Mouse (Mus musculus) forebrain, postnatal 0 days (tissue): Measurements from ENCODE around the gene Slc35a3. TPM values are rescaled to one million over a fixed set of nuclear protein-coding genes. Genes with fewer than 3 reads are reported as not detected.
"Not testable (repeated sequence)": the region's sequence is repeated elsewhere in the genome, so short reads cannot be mapped to it uniquely, and the experiment has no call there.

Experiments
- ATAC-seq: fragments of 200-750 bp; cut with Nextera tagmentation; 2 replicates; pipeline ENCODE4 v1.8.0; 2017; ENCODE audit warnings: mild to moderate bottlenecking, moderate library complexity
- DNase-seq: peaks from one replicate; pipeline ENCODE4 v3.0.0-alpha.2; 2015
- H3K27ac ChIP-seq: fragments of 300-500 bp; sonication (generic); 2 replicates; pipeline ENCODE4 v1.5.1; 2014; ENCODE audit warnings: low read depth, mild to moderate bottlenecking, antibody characterized with exemption, low read length, moderate library complexity, mixed read lengths
- H3K27me3 ChIP-seq: fragments of 300-500 bp; sonication (generic); 2 replicates; pipeline ENCODE4 v1.6.1; 2014; ENCODE audit warnings: mild to moderate bottlenecking, low read length, mixed read lengths; ENCODE audit not compliant: insufficient read depth
- H3K36me3 ChIP-seq: fragments of 300-500 bp; sonication (generic); 2 replicates; pipeline ENCODE4 v1.6.1; 2014; ENCODE audit warnings: mild to moderate bottlenecking, moderate library complexity; ENCODE audit not compliant: insufficient read depth
- H3K4me1 ChIP-seq: fragments of 300-500 bp; sonication (generic); 2 replicates; pipeline ENCODE4 v1.6.1; 2014; ENCODE audit warnings: antibody characterized with exemption; ENCODE audit not compliant: insufficient read depth
- H3K4me2 ChIP-seq: fragments of 300-500 bp; sonication (generic); 2 replicates; pipeline ENCODE4 v1.6.1; 2014; ENCODE audit warnings: low read depth, mild to moderate bottlenecking, moderate library complexity
- H3K4me3 ChIP-seq: fragments of 300-500 bp; sonication (generic); 2 replicates; pipeline ENCODE4 v1.5.1; 2014; ENCODE audit warnings: low read depth, low read length, mixed read lengths
- H3K9ac ChIP-seq: fragments of 300-500 bp; sonication (generic); 2 replicates; pipeline ENCODE4 v1.6.1; 2014; ENCODE audit warnings: mild to moderate bottlenecking
- H3K9me3 ChIP-seq: fragments of 300-500 bp; sonication (generic); 2 replicates; pipeline ENCODE4 v1.6.1; 2016; ENCODE audit warnings: low read length
- CTCF ChIP-seq: sonication (generic); IDR thresholded peaks from 2 replicates; pipeline ENCODE4 v1.5.1; 2016; ENCODE audit warnings: antibody characterized with exemption, control low read depth, low read depth
- WGBS: fragments of 180-500 bp; shearing (Covaris S2); extraction: QIAGEN DNeasy Blood & Tissue Kit; methylation state at CpG from one replicate; pipeline ENCODE4 v1.1.7; 2014; 5-methylcytosine and 5-hydroxymethylcytosine counted together
- polyA plus RNA-seq: library from polyadenylated mRNA; unstranded; fragments of >200 nt; fragmentation: Nextera tagmentation; extraction: Ambion mirVana; gene quantifications from 2 replicates; pipeline ENCODE4 v1.2.1, GENCODE M21; 2015
- total RNA-seq: library from RNA; depleted of rRNA; stranded (reverse); fragments of >200 nt; gene quantifications from 2 replicates; pipeline ENCODE4 v1.2.3, GENCODE M21; 2014

Gene Slc35a3
- total and polyA plus RNA-seq, 2 experiments from 2014 or later: 4.8 to 21.9 TPM

- Histone ChIP-seq H3K27ac (peak within 1 kb of the TSS; percentile 91), H3K4me2 (peak within 1 kb of the TSS; percentile 69), H3K9me3 (no peaks in the 10 kb centered on the region), H3K9ac (peak within 1 kb of the TSS; percentile 93), H3K36me3 (no peaks in the 10 kb centered on the region), H3K4me1 (peaks cover 7% of the 10 kb centered on the region; the same call in 1 of the 2 replicates), H3K4me3 (peak within 1 kb of the TSS; percentile 91), H3K27me3 (no peaks in the 10 kb centered on the region)
- peak; percentile 99 for ATAC-seq
- DNase-seq: peak; percentile 94
- no peak for TF ChIP-seq CTCF
- WGBS: 2% methylated on average over 39 of the region's 39 CpGs
These were observed 50.2 kb downstream of the Slc35a3 start, which contains the start of gene Mfsd14a for GRCm38 (mm10) chr3:116662463-116662863. Gene Mfsd14a, minus strand, starts transcription at chr3:116662677.

- Histone ChIP-seq H3K4me3 (peak overlapping the region; percentile 91), H3K4me1 (peaks cover 7% of the 10 kb centered on the region; the same call in 1 of the 2 replicates), H3K4me2 (peak overlapping the region; percentile 69), H3K9me3 (no peaks in the 10 kb centered on the region), H3K9ac (peak overlapping the region; percentile 93), H3K27me3 (no peaks in the 10 kb centered on the region), H3K27ac (peak overlapping the region; percentile 91), H3K36me3 (no peaks in the 10 kb centered on the region)
- WGBS: 4% methylated on average over 64 of the region's 68 CpGs
- no peak for DNase-seq
- peak; percentile 81 for ATAC-seq
- no peak for TF ChIP-seq CTCF
These were observed 50.7 kb downstream of the Slc35a3 start for GRCm38 (mm10) chr3:116661870-116662414.

- Histone ChIP-seq H3K9me3 (no peaks in the 10 kb centered on the region), H3K36me3 (no peaks in the 10 kb centered on the region), H3K27ac (peak overlapping the region; percentile 91; the same call in 1 of the 2 replicates), H3K27me3 (no peaks in the 10 kb centered on the region), H3K4me2 (peak overlapping the region; percentile 69), H3K4me1 (peaks cover 7% of the 10 kb centered on the region; the same call in 1 of the 2 replicates), H3K4me3 (peak overlapping the region; percentile 91), H3K9ac (peak overlapping the region; percentile 93)
- TF ChIP-seq CTCF: no peak
- DNase-seq (peak; percentile 38), ATAC-seq (no peak)
- 7% methylated on average over 16 of the region's 16 CpGs for WGBS
These were observed 51.3 kb downstream of the Slc35a3 start for GRCm38 (mm10) chr3:116661288-116661869.

- H3K27ac ChIP-seq: no peak overlapping the region
- H3K36me3 ChIP-seq: no peaks in the 10 kb centered on the region
- peak overlapping the region; percentile 69; the same call in 1 of the 2 replicates for H3K4me2 ChIP-seq
- H3K9me3 ChIP-seq: no peaks in the 10 kb centered on the region
- no peak overlapping the region for H3K9ac ChIP-seq
- H3K4me1 ChIP-seq: peaks cover 7% of the 10 kb centered on the region; the same call in 1 of the 2 replicates
- H3K27me3 ChIP-seq: no peaks in the 10 kb centered on the region
- TF ChIP-seq CTCF: no peak
- no peak for ATAC-seq
- 79% methylated on average over 13 of the region's 13 CpGs for WGBS
- DNase-seq: no peak
- H3K4me3 ChIP-seq: no peak overlapping the region
These were observed 52.7 kb downstream of the Slc35a3 start for GRCm38 (mm10) chr3:116659856-116660430.

DNA sequence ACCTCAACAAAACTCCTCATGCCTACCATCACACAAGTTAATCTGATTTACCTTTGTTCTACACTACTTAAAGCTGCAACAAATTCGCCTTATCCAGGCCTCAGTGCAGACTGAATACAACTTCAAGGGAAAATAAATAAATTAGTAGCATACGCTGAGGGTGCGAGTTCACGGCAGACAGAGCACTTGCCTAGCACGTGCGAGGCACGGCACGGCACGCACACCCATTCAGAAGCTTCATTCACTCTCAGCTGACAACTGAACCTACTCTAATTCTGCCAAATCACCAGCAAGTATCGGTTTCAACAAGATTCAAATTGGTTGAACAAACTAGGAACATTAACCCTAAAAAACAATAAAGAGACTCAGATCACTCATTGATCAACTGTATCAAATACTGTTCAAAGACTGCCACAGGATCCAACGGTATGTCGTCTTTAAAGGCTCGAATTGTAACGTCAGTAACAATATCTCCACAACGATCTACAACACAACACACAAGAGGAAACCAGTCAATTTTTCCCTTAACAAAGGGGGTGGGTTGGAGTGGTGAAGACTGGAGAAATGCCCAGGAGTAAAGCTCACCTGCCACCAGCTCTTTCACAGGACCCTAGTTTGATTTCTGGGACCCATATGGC, 53.6 kb downstream of the Slc35a3 start:
- H3K36me3 ChIP-seq: no peaks in the 10 kb centered on the region
- H3K4me3 ChIP-seq: no peak overlapping the region
- no peak overlapping the region for H3K27ac ChIP-seq
- no peak overlapping the region for H3K4me2 ChIP-seq
- H3K9me3 ChIP-seq: no peaks in the 10 kb centered on the region
- H3K9ac ChIP-seq: no peak overlapping the region
- ATAC-seq (no peak), DNase-seq (no peak)
- no peaks in the 10 kb centered on the region for H3K27me3 ChIP-seq
- TF ChIP-seq CTCF: no peak
- H3K4me1 ChIP-seq: peaks cover 7% of the 10 kb centered on the region; the same call in 1 of the 2 replicates
- 49% methylated on average over 15 of the region's 15 CpGs for WGBS

- TF ChIP-seq CTCF: no peak
- Histone ChIP-seq H3K4me3 (no peak overlapping the region), H3K4me2 (no peak overlapping the region), H3K27me3 (no peaks in the 10 kb centered on the region), H3K4me1 (peaks cover 7% of the 10 kb centered on the region; the same call in 1 of the 2 replicates), H3K9me3 (no peaks in the 10 kb centered on the region), H3K9ac (no peak overlapping the region), H3K27ac (no peak overlapping the region), H3K36me3 (no peaks in the 10 kb centered on the region)
- 79% methylated on average over 7 of the region's 7 CpGs for WGBS
- ATAC-seq (no peak), DNase-seq (no peak)
These were observed 56.3 kb downstream of the Slc35a3 start for GRCm38 (mm10) chr3:116656184-116656965.

- not testable (repeated sequence) for ATAC-seq
These were observed 58.6 kb downstream of the Slc35a3 start for GRCm38 (mm10) chr3:116654051-116654450.

More at GRCm38 (mm10) chr3:116654051-116654450, 58.6 kb downstream of the Slc35a3 start:
- DNase-seq, H3K9ac ChIP-seq, H3K27ac ChIP-seq, H3K4me1 ChIP-seq, H3K27me3 ChIP-seq, H3K4me3 ChIP-seq, H3K4me2 ChIP-seq, H3K9me3 ChIP-seq: not testable (repeated sequence)
- H3K36me3 ChIP-seq: peaks cover 10% of the 10 kb centered on the region; the same call in 1 of the 2 replicates
- WGBS: 95% methylated on average over 11 of the region's 11 CpGs
